Mouse (Mus musculus): ENCODE measurements around the gene Nemp1. TPM values are rescaled to one million over a fixed set of nuclear protein-coding genes. Genes with fewer than 3 reads are reported as not detected.

Gene Nemp1
- polyA plus RNA-seq, 1 experiment from 2014 or later, result 10.2 TPM

DNA sequence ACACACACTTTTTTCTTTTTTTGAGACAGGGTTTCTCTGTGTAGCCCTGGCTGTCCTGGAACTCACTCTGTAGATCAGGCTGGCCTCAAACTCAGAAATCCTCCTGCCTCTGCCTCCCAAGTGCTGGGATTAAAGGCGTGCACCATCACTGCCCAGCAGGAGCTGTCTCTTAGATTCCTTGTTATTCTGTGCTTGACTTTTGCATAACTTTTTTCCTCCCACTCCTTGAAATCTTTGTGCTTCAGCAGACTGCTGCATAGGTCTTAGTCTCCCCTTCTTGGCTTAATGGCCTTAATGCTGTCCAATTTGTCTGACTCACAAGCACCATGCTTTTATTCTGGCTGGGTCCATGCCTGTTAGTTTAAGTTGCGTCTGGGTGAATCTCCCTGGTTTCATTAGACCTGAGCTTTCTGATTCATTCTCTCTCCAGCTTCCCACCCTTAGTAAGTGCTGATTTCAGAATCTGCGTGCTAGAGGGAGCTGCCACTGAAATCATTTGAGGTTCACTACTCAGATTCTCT, 42.2 kb downstream of the Nemp1 start:
- H3K27ac ChIP-seq (ENCODE audit: low read length), result no peak overlapping the region
- no peak overlapping the region for H3K9ac ChIP-seq (replicated peaks; ENCODE audit: low read depth, low read length)
- 84% methylated on average over 3 of the region's 3 CpGs for WGBS
- H3K27me3 ChIP-seq (ENCODE audit: control insufficient read depth, insufficient read depth, low read length), result no peaks in the 10 kb centered on the region
- 0 out of 2 replicates have a peak, but pooled peaks cover 3% of the 10 kb centered on the region for H3K4me1 ChIP-seq (ENCODE audit: control insufficient read depth, insufficient read depth, low read length)
- H3K36me3 ChIP-seq (ENCODE audit: control insufficient read depth, insufficient read depth, low read length), result no peaks in the 10 kb centered on the region
- ATAC-seq (ENCODE audit: insufficient number of reproducible peaks, insufficient read depth, low FRiP score, low read depth), result no peak
- no peak overlapping the region for H3K4me2 ChIP-seq (replicated peaks; ENCODE audit: low read depth, low read length)
- no peaks in the 10 kb centered on the region for H3K9me3 ChIP-seq (ENCODE audit: control insufficient read depth, low read depth, low read length)
- H3K4me3 ChIP-seq (ENCODE audit: low read depth, low read length), result no peak overlapping the region

- H3K9me3 ChIP-seq (ENCODE audit: control insufficient read depth, low read depth, low read length), result no peaks in the 10 kb centered on the region
Observed at GRCm38 (mm10) chr10:127710331-127710730, 43.6 kb downstream of the Nemp1 start.

GRCm38 (mm10) chr10:127712736-127713135, 46.0 kb downstream of the Nemp1 start:
- Histone ChIP-seq H3K9me3 (ENCODE audit: control insufficient read depth, low read depth, low read length) (no peaks in the 10 kb centered on the region), H3K27ac (ENCODE audit: low read length) (no peak overlapping the region), H3K27me3 (ENCODE audit: control insufficient read depth, insufficient read depth, low read length) (no peaks in the 10 kb centered on the region), H3K4me1 (ENCODE audit: control insufficient read depth, insufficient read depth, low read length) (no peaks in the 10 kb centered on the region), H3K9ac (replicated peaks; ENCODE audit: low read depth, low read length) (no peak overlapping the region), H3K36me3 (ENCODE audit: control insufficient read depth, insufficient read depth, low read length) (no peaks in the 10 kb centered on the region), H3K4me3 (ENCODE audit: low read depth, low read length) (no peak overlapping the region), H3K4me2 (replicated peaks; ENCODE audit: low read depth, low read length) (no peak overlapping the region)
- 75% methylated on average over 6 of the region's 6 CpGs for WGBS
- no peak for ATAC-seq (ENCODE audit: insufficient number of reproducible peaks, insufficient read depth, low FRiP score, low read depth)

More at GRCm38 (mm10) chr10:127710331-127710730, 43.6 kb downstream of the Nemp1 start:
- 0 out of 2 replicates have a peak, but pooled peaks cover 3% of the 10 kb centered on the region for H3K4me1 ChIP-seq (ENCODE audit: control insufficient read depth, insufficient read depth, low read length)
- 78% methylated on average over 13 of the region's 13 CpGs for WGBS
- H3K9ac ChIP-seq (replicated peaks; ENCODE audit: low read depth, low read length), result no peak overlapping the region
- no peaks in the 10 kb centered on the region for H3K36me3 ChIP-seq (ENCODE audit: control insufficient read depth, insufficient read depth, low read length)
- H3K27ac ChIP-seq (ENCODE audit: low read length), result no peak overlapping the region
- no peak for ATAC-seq (ENCODE audit: insufficient number of reproducible peaks, insufficient read depth, low FRiP score, low read depth)
- H3K4me3 ChIP-seq (ENCODE audit: low read depth, low read length), result no peak overlapping the region
- no peak overlapping the region for H3K4me2 ChIP-seq (replicated peaks; ENCODE audit: low read depth, low read length)
- no peaks in the 10 kb centered on the region for H3K27me3 ChIP-seq (ENCODE audit: control insufficient read depth, insufficient read depth, low read length)

- Histone ChIP-seq H3K4me2 (replicated peaks; ENCODE audit: low read depth, low read length) (peak overlapping the region; percentile 47), H3K4me1 (ENCODE audit: control insufficient read depth, insufficient read depth, low read length) (peaks cover 21% of the 10 kb centered on the region), H3K9ac (replicated peaks; ENCODE audit: low read depth, low read length) (peak overlapping the region; percentile 36), H3K9me3 (ENCODE audit: control insufficient read depth, low read depth, low read length) (no peaks in the 10 kb centered on the region), H3K4me3 (ENCODE audit: low read depth, low read length) (peak overlapping the region; percentile 17; the same call in 1 of the 2 replicates), H3K27me3 (ENCODE audit: control insufficient read depth, insufficient read depth, low read length) (no peaks in the 10 kb centered on the region), H3K36me3 (ENCODE audit: control insufficient read depth, insufficient read depth, low read length) (no peaks in the 10 kb centered on the region), H3K27ac (ENCODE audit: low read length) (peak overlapping the region; percentile 94)
- peak; percentile 59; the same call in 1 of the 2 replicates for ATAC-seq (ENCODE audit: insufficient number of reproducible peaks, insufficient read depth, low FRiP score, low read depth)
- WGBS, result 7% methylated on average over 20 of the region's 20 CpGs
Observed at GRCm38 (mm10) chr10:127721671-127722418, 55.1 kb downstream of the Nemp1 start.

DNA sequence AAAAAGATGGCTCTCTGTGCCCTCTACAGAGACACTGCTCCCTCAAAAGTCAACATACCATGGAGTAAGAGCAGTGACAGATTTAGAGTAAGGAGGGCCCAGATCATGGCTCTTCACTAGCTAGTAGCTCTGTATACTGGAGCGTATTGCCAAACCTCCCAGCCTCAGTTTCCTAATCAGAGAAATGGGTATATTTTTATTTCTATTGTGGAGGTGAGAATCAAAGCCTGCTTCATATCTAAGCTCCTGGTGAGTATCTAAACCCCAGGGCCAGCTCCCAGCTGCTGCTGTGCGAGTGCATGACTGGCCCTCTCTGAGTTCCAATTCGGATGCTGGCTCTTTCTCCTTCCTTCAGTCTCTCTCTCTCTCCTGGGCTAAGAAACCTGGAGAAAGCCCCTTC, 57.5 kb downstream of the Nemp1 start, which contains the start of gene Tac2:
Gene Tac2, plus strand, starts transcription at position 301 of the 400 bp plus-strand sequence.
- Histone ChIP-seq H3K4me1 (ENCODE audit: control insufficient read depth, insufficient read depth, low read length) (peaks cover 21% of the 10 kb centered on the region), H3K27ac (ENCODE audit: low read length) (no peak within 1 kb of the TSS), H3K4me2 (replicated peaks; ENCODE audit: low read depth, low read length) (no peak within 1 kb of the TSS), H3K4me3 (ENCODE audit: low read depth, low read length) (no peak within 1 kb of the TSS), H3K9me3 (ENCODE audit: control insufficient read depth, low read depth, low read length) (no peaks in the 10 kb centered on the region), H3K27me3 (ENCODE audit: control insufficient read depth, insufficient read depth, low read length) (no peaks in the 10 kb centered on the region), H3K9ac (replicated peaks; ENCODE audit: low read depth, low read length) (no peak within 1 kb of the TSS), H3K36me3 (ENCODE audit: control insufficient read depth, insufficient read depth, low read length) (no peaks in the 10 kb centered on the region)
- 80% methylated on average over 3 of the region's 3 CpGs for WGBS
- ATAC-seq (ENCODE audit: insufficient number of reproducible peaks, insufficient read depth, low FRiP score, low read depth), result no peak

GRCm38 (mm10) chr10:127725136-127725535, 58.4 kb downstream of the Nemp1 start:
- 64% methylated on average over 4 of the region's 4 CpGs for WGBS

DNA sequence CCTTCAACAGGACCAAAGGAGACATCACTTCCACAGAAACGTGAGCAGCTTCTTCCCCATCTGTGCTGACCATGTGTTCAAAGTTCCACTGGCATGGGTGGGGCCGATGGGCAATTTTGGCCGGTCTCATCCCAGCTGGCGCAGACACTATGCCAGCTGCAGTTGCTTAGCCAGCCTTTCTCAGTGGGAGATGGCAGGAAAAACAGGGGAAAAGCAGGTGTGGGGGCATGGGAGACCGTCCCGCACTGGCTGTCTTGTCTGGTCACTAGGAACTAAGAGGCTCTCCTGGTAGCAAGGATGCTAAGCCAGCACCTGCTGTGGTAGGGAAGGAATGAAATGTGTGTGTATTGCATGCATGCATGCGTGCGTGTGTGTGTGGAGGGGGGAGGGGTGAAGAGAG, 61.7 kb downstream of the Nemp1 start:
- H3K27ac ChIP-seq (ENCODE audit: low read length), result no peak overlapping the region
- H3K4me3 ChIP-seq (ENCODE audit: low read depth, low read length), result no peak overlapping the region
- H3K27me3 ChIP-seq (ENCODE audit: control insufficient read depth, insufficient read depth, low read length), result no peaks in the 10 kb centered on the region
- H3K4me2 ChIP-seq (replicated peaks; ENCODE audit: low read depth, low read length), result no peak overlapping the region
- H3K9me3 ChIP-seq (ENCODE audit: control insufficient read depth, low read depth, low read length), result no peaks in the 10 kb centered on the region
- 75% methylated on average over 8 of the region's 8 CpGs for WGBS
- no peak for ATAC-seq (ENCODE audit: insufficient number of reproducible peaks, insufficient read depth, low FRiP score, low read depth)
- H3K9ac ChIP-seq (replicated peaks; ENCODE audit: low read depth, low read length), result no peak overlapping the region
- no peaks in the 10 kb centered on the region for H3K4me1 ChIP-seq (ENCODE audit: control insufficient read depth, insufficient read depth, low read length)
- no peaks in the 10 kb centered on the region for H3K36me3 ChIP-seq (ENCODE audit: control insufficient read depth, insufficient read depth, low read length)

More at GRCm38 (mm10) chr10:127725136-127725535, 58.4 kb downstream of the Nemp1 start:
- no peak for ATAC-seq (ENCODE audit: insufficient number of reproducible peaks, insufficient read depth, low FRiP score, low read depth)
- no peak overlapping the region for H3K4me3 ChIP-seq (ENCODE audit: low read depth, low read length)
- H3K27me3 ChIP-seq (ENCODE audit: control insufficient read depth, insufficient read depth, low read length), result no peaks in the 10 kb centered on the region
- peaks cover 21% of the 10 kb centered on the region for H3K4me1 ChIP-seq (ENCODE audit: control insufficient read depth, insufficient read depth, low read length)
- no peak overlapping the region for H3K4me2 ChIP-seq (replicated peaks; ENCODE audit: low read depth, low read length)
- H3K27ac ChIP-seq (ENCODE audit: low read length), result no peak overlapping the region
- no peaks in the 10 kb centered on the region for H3K36me3 ChIP-seq (ENCODE audit: control insufficient read depth, insufficient read depth, low read length)
- H3K9me3 ChIP-seq (ENCODE audit: control insufficient read depth, low read depth, low read length), result no peaks in the 10 kb centered on the region
- no peak overlapping the region for H3K9ac ChIP-seq (replicated peaks; ENCODE audit: low read depth, low read length)

GRCm38 (mm10) chr10:127730285-127730932, 63.7 kb downstream of the Nemp1 start:
- Histone ChIP-seq H3K4me3 (ENCODE audit: low read depth, low read length) (no peak overlapping the region), H3K27me3 (ENCODE audit: control insufficient read depth, insufficient read depth, low read length) (no peaks in the 10 kb centered on the region), H3K9me3 (ENCODE audit: control insufficient read depth, low read depth, low read length) (no peaks in the 10 kb centered on the region), H3K4me2 (replicated peaks; ENCODE audit: low read depth, low read length) (no peak overlapping the region), H3K9ac (replicated peaks; ENCODE audit: low read depth, low read length) (no peak overlapping the region), H3K36me3 (ENCODE audit: control insufficient read depth, insufficient read depth, low read length) (no peaks in the 10 kb centered on the region), H3K27ac (ENCODE audit: low read length) (no peak overlapping the region), H3K4me1 (ENCODE audit: control insufficient read depth, insufficient read depth, low read length) (no peaks in the 10 kb centered on the region)
- 74% methylated on average over 11 of the region's 11 CpGs for WGBS
- no peak for ATAC-seq (ENCODE audit: insufficient number of reproducible peaks, insufficient read depth, low FRiP score, low read depth)
